Mouse (Mus musculus) forebrain, embryonic 14.5 days (tissue): ENCODE data around the gene Prlh. TPM values are rescaled to one million over a fixed set of nuclear protein-coding genes. Genes with fewer than 3 reads are reported as not detected.

Experiments used
- ATAC-seq: fragments of 200-750 bp; cut with Nextera tagmentation; 2 replicates; pipeline ENCODE4 v1.8.0; 2017; ENCODE audit warnings: mild to moderate bottlenecking, moderate library complexity
- DNase-seq: peaks from one replicate; pipeline ENCODE4 v3.0.0-alpha.2; 2015; ENCODE audit warnings: low spot score
- H3K27ac ChIP-seq: fragments of 300-500 bp; sonication (generic); 2 replicates; pipeline ENCODE4 v1.5.1; 2014; ENCODE audit warnings: low read depth, mild to moderate bottlenecking, control low read depth, low read length, moderate library complexity
- H3K27me3 ChIP-seq: fragments of 300-500 bp; sonication (generic); replicated peaks from 2 replicates; pipeline ENCODE4 v1.6.1; 2014; ENCODE audit warnings: low read length, control low read depth, mixed read lengths; ENCODE audit not compliant: control insufficient read depth, insufficient read depth
- H3K36me3 ChIP-seq: fragments of 300-500 bp; sonication (generic); 2 replicates; pipeline ENCODE4 v1.6.1; 2014; ENCODE audit warnings: low read length, control low read depth; ENCODE audit not compliant: control insufficient read depth, insufficient read depth
- H3K4me1 ChIP-seq: fragments of 300-500 bp; sonication (generic); 2 replicates; pipeline ENCODE4 v1.6.1; 2014; ENCODE audit warnings: antibody characterized with exemption, low read length, control low read depth; ENCODE audit not compliant: control insufficient read depth, insufficient read depth
- H3K4me2 ChIP-seq: fragments of 300-500 bp; sonication (generic); 2 replicates; pipeline ENCODE4 v1.6.1; 2014; ENCODE audit warnings: mild to moderate bottlenecking, control low read depth, low read length
- H3K4me3 ChIP-seq: fragments of 300-500 bp; sonication (generic); 2 replicates; pipeline ENCODE4 v1.5.1; 2014; ENCODE audit warnings: low read depth, low read length, control low read depth
- H3K9ac ChIP-seq: fragments of 300-500 bp; sonication (generic); 2 replicates; pipeline ENCODE4 v1.6.1; 2014; ENCODE audit warnings: mild to moderate bottlenecking, low read length, control low read depth, moderate library complexity
- H3K9me3 ChIP-seq: fragments of 300-500 bp; sonication (generic); replicated peaks from 2 replicates; pipeline ENCODE4 v1.6.1; 2016; ENCODE audit warnings: low read length, control low read depth, mixed read lengths; ENCODE audit not compliant: control insufficient read depth
- WGBS: fragments of 180-500 bp; shearing (Covaris S2); extraction: QIAGEN DNeasy Blood & Tissue Kit; methylation state at CpG from one replicate; pipeline ENCODE4 v1.1.7; 2014; 5-methylcytosine and 5-hydroxymethylcytosine counted together
- polyA plus RNA-seq: library from polyadenylated mRNA; unstranded; fragments of >200 nt; fragmentation: Nextera tagmentation; extraction: Ambion mirVana; gene quantifications from 2 replicates; pipeline ENCODE4 v1.2.1, GENCODE M21; 2014

Prlh gene
- polyA plus RNA-seq, 1 experiment from 2014 or later, result not detected

GRCm38 (mm10) chr1:90914948-90915569 lies 37.8 kb upstream of the Prlh start, which contains the start of gene Mlph:
Mlph (plus strand) TSS chr1:90915085.
- Histone ChIP-seq H3K9me3 (no peaks in the 10 kb centered on the region; the same call in 1 of the 2 replicates), H3K9ac (no peak within 1 kb of the TSS), H3K4me3 (no peak within 1 kb of the TSS), H3K4me1 (peaks cover 4% of the 10 kb centered on the region; the same call in 1 of the 2 replicates), H3K36me3 (no peaks in the 10 kb centered on the region), H3K4me2 (peak within 1 kb of the TSS; percentile 33), H3K27me3 (peaks cover 3% of the 10 kb centered on the region; the same call in 1 of the 2 replicates), H3K27ac (no peak within 1 kb of the TSS)
- DNase-seq (peak; percentile 48), ATAC-seq (no peak)
- WGBS, result 5% methylated on average over 18 of the region's 18 CpGs

GRCm38 (mm10) chr1:90917509-90917908 lies 35.4 kb upstream of the Prlh start:
- ATAC-seq, result no peak
- Histone ChIP-seq H3K9ac (no peak overlapping the region), H3K27me3 (peaks cover 3% of the 10 kb centered on the region; the same call in 1 of the 2 replicates), H3K4me3 (no peak overlapping the region), H3K36me3 (no peaks in the 10 kb centered on the region), H3K9me3 (no peaks in the 10 kb centered on the region; the same call in 1 of the 2 replicates), H3K27ac (no peak overlapping the region), H3K4me1 (peaks cover 4% of the 10 kb centered on the region; the same call in 1 of the 2 replicates), H3K4me2 (no peak overlapping the region)
- no peak for DNase-seq
- 57% methylated on average over 6 of the region's 6 CpGs for WGBS

GRCm38 (mm10) chr1:90921687-90922086 lies 31.2 kb upstream of the Prlh start:
- Histone ChIP-seq H3K27ac (no peak overlapping the region), H3K36me3 (no peaks in the 10 kb centered on the region), H3K4me2 (no peak overlapping the region), H3K9me3 (no peaks in the 10 kb centered on the region; the same call in 1 of the 2 replicates), H3K9ac (no peak overlapping the region), H3K4me3 (no peak overlapping the region), H3K27me3 (no peaks in the 10 kb centered on the region), H3K4me1 (no peaks in the 10 kb centered on the region)
- WGBS, result 96% methylated on average over 9 of the region's 9 CpGs
- DNase-seq (no peak), ATAC-seq (no peak)

- no peak overlapping the region for H3K9ac ChIP-seq
- H3K36me3 ChIP-seq, result no peaks in the 10 kb centered on the region
- peak; percentile 40 for DNase-seq
- no peaks in the 10 kb centered on the region for H3K9me3 ChIP-seq
- no peak for ATAC-seq
- H3K4me2 ChIP-seq, result no peak overlapping the region
- 74% methylated on average over 4 of the region's 4 CpGs for WGBS
- H3K27me3 ChIP-seq, result 0 out of 2 replicates have a peak, but pooled peaks cover 6% of the 10 kb centered on the region
- no peak overlapping the region for H3K4me3 ChIP-seq
- H3K27ac ChIP-seq, result no peak overlapping the region
- peaks cover 3% of the 10 kb centered on the region; the same call in 1 of the 2 replicates for H3K4me1 ChIP-seq
These were observed 26.9 kb upstream of the Prlh start for GRCm38 (mm10) chr1:90926030-90926429.

- no peak for DNase-seq
- Histone ChIP-seq H3K4me2 (no peak overlapping the region), H3K36me3 (no peaks in the 10 kb centered on the region), H3K4me3 (no peak overlapping the region), H3K27ac (no peak overlapping the region), H3K9ac (no peak overlapping the region), H3K4me1 (peaks cover 3% of the 10 kb centered on the region; the same call in 1 of the 2 replicates), H3K27me3 (0 out of 2 replicates have a peak, but pooled peaks cover 6% of the 10 kb centered on the region), H3K9me3 (no peaks in the 10 kb centered on the region)
- no peak for ATAC-seq
- WGBS, result 50% methylated on average over 15 of the region's 15 CpGs
These were observed 25.6 kb upstream of the Prlh start for GRCm38 (mm10) chr1:90927308-90927707.

GRCm38 (mm10) chr1:90927929-90928574 lies 24.9 kb upstream of the Prlh start:
- ATAC-seq, result peak; percentile 34
- no peak overlapping the region for H3K4me3 ChIP-seq

GRCm38 (mm10) chr1:90928575-90928934 lies 24.4 kb upstream of the Prlh start:
- Histone ChIP-seq H3K4me3 (no peak overlapping the region), H3K27me3 (0 out of 2 replicates have a peak, but pooled peaks cover 6% of the 10 kb centered on the region), H3K27ac (no peak overlapping the region), H3K36me3 (no peaks in the 10 kb centered on the region), H3K9ac (no peak overlapping the region), H3K4me1 (peaks cover 3% of the 10 kb centered on the region; the same call in 1 of the 2 replicates), H3K9me3 (no peaks in the 10 kb centered on the region), H3K4me2 (peak overlapping the region; percentile 42)
- DNase-seq (peak; percentile 91), ATAC-seq (peak; percentile 54; the same call in 1 of the 2 replicates)
- WGBS, result 4% methylated on average over 6 of the region's 6 CpGs

More at GRCm38 (mm10) chr1:90927929-90928574, 24.9 kb upstream of the Prlh start:
- Histone ChIP-seq H3K27ac (no peak overlapping the region), H3K9me3 (no peaks in the 10 kb centered on the region), H3K4me2 (peak overlapping the region; percentile 42), H3K27me3 (0 out of 2 replicates have a peak, but pooled peaks cover 6% of the 10 kb centered on the region), H3K4me1 (peaks cover 3% of the 10 kb centered on the region; the same call in 1 of the 2 replicates), H3K36me3 (no peaks in the 10 kb centered on the region), H3K9ac (peak overlapping the region; percentile 45; the same call in 1 of the 2 replicates)
- WGBS, result under 1% methylated on average over 23 of the region's 23 CpGs
- peak; percentile 11 for DNase-seq

- Histone ChIP-seq H3K9me3 (no peaks in the 10 kb centered on the region), H3K27me3 (0 out of 2 replicates have a peak, but pooled peaks cover 5% of the 10 kb centered on the region), H3K36me3 (no peaks in the 10 kb centered on the region), H3K4me1 (peaks cover 2% of the 10 kb centered on the region; the same call in 1 of the 2 replicates), H3K9ac (no peak overlapping the region), H3K4me3 (no peak overlapping the region), H3K4me2 (no peak overlapping the region), H3K27ac (no peak overlapping the region)
- DNase-seq (peak; percentile 62), ATAC-seq (peak; percentile 52; the same call in 1 of the 2 replicates)
- WGBS, result 74% methylated on average over 5 of the region's 5 CpGs
These were observed 19.9 kb upstream of the Prlh start for GRCm38 (mm10) chr1:90933001-90933400.
